Mouse (Mus musculus): Measurements from ENCODE around the gene Slc34a1.
A peak's percentile ranks its signal among the peaks of the same experiment; 100 is the strongest.

Slc34a1 gene

GRCm38 (mm10) chr13:55444286-55444936, 46.4 kb downstream of the Slc34a1 start:
- DNase-seq = peak; percentile 78

- DNase-seq = peak; percentile 100
Measured at GRCm38 (mm10) chr13:55444937-55445315, 46.9 kb downstream of the Slc34a1 start, which contains the start of gene Grk6. TSS of gene Grk6 (plus strand) at chr13:55445072.

GRCm38 (mm10) chr13:55445361-55446091, 47.5 kb downstream of the Slc34a1 start:
- DNase-seq = no peak

GRCm38 (mm10) chr13:55446483-55447105, 48.6 kb downstream of the Slc34a1 start:
- no peak for DNase-seq

- no peak for DNase-seq
Measured at GRCm38 (mm10) chr13:55447543-55447943, 49.6 kb downstream of the Slc34a1 start.

- DNase-seq = no peak
Measured at GRCm38 (mm10) chr13:55448131-55448530, 50.1 kb downstream of the Slc34a1 start.

GRCm38 (mm10) chr13:55449205-55449604, 51.2 kb downstream of the Slc34a1 start:
- no peak for DNase-seq

GRCm38 (mm10) chr13:55449679-55450441, 51.9 kb downstream of the Slc34a1 start:
- no peak for DNase-seq

- no peak for DNase-seq
Measured at GRCm38 (mm10) chr13:55450511-55450980, 52.6 kb downstream of the Slc34a1 start.

- DNase-seq = no peak
Measured at GRCm38 (mm10) chr13:55451296-55451695, 53.3 kb downstream of the Slc34a1 start.

- no peak for DNase-seq
Measured at GRCm38 (mm10) chr13:55451785-55452549, 54.0 kb downstream of the Slc34a1 start.

- DNase-seq = no peak
Measured at GRCm38 (mm10) chr13:55462965-55463364, 65.0 kb downstream of the Slc34a1 start.

GRCm38 (mm10) chr13:55463399-55464026, 65.5 kb downstream of the Slc34a1 start:
- no peak for DNase-seq

- peak; percentile 78 for DNase-seq
Measured at GRCm38 (mm10) chr13:55464027-55464884, 66.3 kb downstream of the Slc34a1 start, which contains the start of gene Prr7. TSS of gene Prr7 (plus strand) at chr13:55464267.

- DNase-seq = no peak
Measured at GRCm38 (mm10) chr13:55465184-55465583, 67.2 kb downstream of the Slc34a1 start.
